Mouse (Mus musculus) heart, adult 9 months (tissue): Measurements from ENCODE around the gene Kcnd3.

Experiments used
- DNase-seq, 2 experiments: peaks; one replicate each; pipeline ENCODE4 v3.0.0; 2022; ENCODE audit warnings: low spot score in 2 of 2

Gene Kcnd3

DNA sequence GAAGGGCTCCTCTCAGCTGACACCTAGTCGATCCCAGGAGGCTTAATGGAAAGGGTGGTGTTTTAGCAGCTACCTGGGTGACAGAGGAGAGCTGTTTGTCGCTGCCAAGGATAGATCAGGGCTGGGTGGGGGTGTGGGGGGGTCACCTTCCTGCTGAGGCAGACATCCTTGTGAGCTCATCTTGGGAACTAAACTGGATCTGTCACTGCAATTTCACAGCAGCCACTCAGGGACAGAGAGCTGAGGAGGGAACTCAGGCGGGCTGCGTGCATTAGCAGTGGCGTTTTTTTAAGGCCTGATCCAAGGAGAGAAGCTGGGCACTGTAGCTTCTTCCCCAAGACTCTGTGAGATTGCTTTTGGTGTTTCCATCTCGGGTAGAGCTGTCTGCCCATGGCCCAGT is 129.0 kb downstream of the Kcnd3 start:
- no peak for DNase-seq

DNA sequence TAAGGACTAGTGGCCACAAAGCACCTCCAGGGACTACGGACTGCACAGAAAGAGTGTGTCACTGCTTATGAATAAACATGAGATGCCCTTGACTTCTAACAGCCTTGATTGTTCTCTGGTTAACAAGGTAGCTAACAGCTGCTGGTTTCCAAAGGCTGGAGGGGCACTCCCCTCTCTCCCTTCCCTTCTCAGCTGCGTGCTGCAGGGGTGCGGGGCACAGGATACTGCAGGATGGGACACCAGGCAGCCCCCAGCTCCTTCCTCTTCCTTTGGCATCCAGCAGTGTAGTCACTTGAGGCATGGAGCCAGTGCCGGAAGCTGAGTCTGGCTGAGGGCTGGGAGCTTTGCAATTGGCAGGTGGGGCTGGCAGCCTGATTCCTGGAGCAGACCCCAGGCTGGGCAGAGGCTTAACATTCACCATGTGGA is 133.6 kb downstream of the Kcnd3 start:
- DNase-seq, result no peak

DNA sequence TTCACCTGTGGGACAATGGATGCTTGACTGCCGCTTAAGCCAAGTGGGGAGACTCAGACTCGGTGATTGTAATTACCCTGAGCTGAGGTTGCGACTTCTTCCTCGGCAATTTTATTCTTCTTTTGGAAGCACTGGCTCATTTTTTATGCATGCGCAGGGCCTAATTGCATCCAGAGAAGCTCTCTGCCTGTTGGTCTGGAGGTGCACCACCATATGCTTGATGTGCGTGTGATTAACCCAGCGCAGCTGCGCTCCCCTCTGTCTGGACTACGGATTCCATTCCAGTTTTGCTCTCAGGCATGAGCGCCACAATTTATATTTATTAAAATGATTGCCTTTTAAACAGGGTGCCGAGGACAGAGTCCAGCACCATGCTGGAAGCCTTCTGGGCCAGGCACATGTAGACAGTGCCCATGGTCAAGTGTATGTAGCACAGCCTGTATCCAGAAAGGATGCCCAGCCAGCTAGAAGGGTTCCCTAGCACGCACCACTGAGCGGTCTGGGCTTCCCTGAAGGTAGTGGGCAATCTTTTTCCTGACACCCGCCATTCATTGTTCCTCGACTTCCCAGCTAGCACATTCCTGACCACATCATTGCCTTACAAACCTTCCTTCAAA is 138.0 kb downstream of the Kcnd3 start:
- DNase-seq, result no peak

DNA sequence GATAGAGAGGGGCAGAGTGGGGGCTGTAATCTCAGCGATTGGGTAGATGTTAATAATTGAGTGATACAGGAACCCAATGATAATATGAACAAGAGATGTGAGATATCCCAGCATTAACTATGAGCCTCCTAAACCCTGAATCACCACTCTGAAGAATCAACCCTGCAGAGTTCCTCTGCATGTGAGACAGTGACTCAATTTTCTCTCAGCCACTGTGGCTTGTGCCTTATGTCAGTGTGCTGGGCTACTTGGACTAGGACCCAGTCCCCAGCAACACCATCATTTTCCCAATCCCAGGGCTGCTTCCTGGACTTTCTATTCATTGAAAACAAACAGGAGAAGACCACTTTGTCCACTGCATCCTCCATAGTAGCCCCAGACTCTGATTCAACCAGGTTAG is 139.6 kb downstream of the Kcnd3 start:
- no peak for DNase-seq

DNA sequence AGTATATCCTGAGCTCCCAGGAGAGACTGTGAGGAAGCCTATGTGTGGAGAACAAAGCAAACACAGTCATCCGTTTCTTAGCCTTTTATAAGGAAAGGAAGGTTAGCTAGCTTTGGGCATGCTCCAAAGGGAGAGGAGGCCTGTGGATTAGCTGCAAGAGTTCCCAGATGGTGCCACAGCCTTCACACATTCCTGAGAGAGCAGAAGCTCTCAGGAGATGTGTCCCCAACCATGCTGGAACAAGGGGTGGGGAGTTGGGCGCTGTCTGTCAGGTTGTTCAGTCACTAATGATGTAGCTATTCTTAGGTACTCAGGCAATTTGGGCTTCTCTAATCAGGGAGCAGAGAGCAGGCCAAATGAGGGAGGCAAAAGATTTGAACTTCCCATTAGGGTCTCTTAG is 140.1 kb downstream of the Kcnd3 start:
- DNase-seq, result no peak

DNA sequence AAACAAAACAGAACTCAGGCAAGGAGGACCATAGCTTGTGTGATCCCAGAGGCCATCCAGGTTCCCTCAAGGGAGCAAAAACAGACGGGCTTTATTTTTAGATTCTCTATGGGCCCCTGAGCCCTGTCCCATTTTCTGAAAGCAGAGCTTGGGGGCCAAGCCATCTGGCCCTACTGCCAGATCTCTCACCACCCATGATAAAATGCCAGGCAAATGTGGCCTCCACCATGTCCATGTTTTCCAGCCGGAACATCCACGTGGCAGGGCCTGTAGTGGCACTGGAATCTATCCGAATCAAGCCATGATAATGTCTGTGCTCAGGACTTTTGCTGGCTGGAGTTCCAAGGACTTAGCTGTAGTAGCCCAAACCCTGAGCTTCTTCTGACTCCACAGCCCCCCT is 148.4 kb downstream of the Kcnd3 start:
- DNase-seq, result peak; percentile 46 to 73

DNA sequence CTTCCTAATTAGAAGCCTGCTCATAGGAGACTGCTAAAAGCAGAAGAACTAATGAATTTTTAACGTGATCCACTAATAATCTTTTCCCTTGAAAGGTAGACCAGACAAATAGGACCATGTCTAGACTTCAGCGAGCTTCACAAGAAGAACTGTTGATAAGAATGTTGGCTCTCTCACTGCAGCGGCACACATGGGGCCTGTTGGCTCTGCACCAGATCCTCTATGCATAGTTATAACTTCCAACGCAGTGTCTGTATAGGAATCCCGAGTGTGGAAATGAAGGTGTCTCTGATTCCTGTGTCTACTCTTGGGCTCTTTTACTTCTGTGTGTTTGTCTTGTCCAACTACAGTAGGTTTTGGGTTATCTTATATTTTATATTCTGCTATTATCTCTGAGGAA is 150.8 kb downstream of the Kcnd3 start:
- DNase-seq, result peak in 1 of 2 experiments; percentile 19

DNA sequence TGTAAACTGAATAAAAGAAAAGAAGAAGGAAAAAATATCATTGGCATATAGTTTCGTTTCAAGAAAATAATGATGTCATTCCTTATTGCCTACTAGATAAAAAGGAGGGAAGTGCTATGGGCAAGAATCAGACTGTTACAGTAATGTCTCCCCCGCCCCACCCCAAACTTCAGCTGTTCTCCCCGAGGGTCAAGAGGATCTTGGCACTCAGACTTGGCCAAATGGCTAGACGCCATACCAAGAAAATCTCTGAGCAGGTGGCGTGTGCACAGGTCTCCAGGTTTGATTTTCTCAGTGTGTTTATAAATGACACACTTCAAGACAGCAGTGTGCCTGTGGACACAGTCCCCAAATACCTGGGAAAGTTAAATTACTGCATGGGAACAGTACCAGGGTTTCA is 153.6 kb downstream of the Kcnd3 start:
- no peak for DNase-seq

DNA sequence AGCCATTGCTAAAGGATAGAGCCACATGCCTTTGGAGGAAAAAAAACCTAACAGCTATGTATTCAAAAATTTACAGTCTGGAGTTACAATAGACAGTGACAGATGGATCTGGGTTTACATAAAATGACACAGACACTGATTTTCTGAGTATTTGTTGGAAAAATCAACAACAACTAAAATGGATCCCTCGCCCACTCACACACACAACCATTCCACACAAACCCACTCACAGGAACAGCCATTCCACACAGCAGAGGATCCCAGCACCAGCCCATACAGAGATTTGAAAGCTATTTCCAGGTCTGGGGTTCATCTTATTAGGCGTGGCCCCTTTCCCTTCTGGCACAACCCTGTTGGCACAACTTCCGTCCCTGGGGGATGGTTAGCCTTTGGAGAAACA is 156.7 kb downstream of the Kcnd3 start:
- DNase-seq, result no peak

DNA sequence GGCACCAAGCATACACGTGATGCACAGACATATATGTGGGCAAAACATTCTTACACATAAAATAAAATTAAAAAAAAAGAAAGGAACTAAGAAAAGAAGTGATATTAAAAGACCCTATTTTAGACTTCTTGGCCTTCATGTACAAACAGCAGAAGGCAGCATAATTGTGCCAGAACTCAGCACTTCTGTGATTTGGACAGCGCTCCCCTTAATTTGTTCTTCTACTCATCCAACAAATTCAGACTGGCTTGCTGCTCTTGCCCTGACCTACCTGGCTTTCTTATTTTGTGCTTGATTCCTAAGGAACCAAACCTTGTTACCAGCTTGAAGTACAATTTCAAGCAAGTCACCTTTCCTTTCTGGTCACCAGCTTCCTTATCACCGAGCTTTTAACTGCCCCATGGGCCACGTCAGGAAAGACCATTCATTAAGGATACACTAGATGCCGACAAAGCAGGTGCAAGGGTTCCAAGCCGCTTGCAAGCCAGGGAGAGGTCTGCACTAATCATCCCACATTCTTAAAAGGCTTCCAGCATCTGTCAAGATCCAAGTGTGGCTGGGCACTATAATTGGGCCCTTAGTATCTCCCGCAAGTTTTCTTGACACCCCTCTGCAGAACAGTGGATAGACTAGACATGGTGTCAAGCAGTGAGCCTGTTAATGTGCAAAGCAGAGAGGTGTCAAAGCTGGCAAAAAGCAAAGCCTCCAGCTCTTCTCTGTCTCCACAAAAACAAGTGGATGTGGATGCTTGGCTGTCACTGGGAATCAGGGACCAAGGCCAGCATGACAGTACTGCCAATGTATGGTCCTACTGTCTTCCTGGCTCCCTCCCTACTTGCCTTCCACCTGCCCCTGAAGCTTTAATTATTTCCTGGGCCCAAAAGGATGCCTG is 159.6 kb downstream of the Kcnd3 start:
- DNase-seq, result no peak

DNA sequence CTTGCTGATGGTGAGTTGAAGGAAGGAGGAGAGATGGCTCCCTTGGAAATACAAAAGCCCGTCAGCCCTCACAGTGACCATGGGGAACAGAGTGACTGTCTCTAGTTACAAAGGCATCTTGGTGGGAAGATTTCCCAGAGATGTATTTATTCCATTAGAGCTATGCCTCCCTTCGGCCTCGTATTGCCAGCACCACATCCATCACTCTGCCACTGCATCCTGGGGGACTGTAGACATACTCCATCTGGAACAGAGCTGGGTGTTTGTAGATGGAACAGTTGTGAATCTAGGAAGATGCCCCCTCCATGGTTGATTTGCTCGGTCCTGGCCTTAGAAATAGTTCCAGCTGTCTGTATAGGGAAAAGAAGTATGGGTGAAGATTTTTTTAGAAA is 160.3 kb downstream of the Kcnd3 start:
- DNase-seq, result no peak

DNA sequence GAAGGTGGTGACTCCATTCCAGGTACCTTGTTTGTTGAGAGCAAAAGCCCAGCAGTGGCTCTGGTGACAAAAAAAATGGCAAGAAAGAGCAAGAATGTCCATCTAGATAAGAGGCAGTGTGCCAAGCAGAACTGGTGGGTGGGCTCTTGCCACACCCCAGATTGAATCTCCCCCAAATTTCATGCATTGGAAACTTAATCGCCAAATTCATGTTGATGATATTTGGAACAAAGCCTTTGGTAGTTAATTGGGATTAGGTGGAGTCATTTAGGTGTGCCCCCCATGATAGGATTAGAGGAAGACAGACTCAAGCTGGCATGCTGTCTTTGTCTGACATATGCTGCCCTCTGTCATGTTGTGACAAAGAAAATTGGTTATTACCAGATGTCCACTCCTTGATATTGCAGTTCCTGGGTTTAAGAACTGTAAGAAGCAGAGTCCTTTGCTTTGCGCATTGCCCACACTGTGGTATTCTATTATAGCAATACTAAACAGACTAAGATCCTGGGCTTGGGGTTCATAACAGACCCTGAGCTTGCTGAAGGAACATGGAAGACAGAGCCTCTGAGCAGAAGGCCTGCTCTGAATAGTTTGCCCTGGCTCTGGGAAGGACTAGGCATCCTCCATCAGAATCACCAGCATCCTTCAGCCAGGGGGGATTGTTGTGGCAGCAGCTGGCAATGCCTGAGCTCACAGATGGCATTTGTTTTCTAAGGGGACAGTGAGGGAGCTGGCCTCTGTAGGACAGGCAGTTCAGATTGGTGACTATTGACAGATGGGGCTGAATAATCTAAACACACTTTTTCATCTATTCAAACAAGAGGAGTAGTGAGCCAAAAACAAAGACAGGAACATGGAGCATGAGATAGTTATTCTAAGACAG is 165.0 kb downstream of the Kcnd3 start:
- no peak for DNase-seq

DNA sequence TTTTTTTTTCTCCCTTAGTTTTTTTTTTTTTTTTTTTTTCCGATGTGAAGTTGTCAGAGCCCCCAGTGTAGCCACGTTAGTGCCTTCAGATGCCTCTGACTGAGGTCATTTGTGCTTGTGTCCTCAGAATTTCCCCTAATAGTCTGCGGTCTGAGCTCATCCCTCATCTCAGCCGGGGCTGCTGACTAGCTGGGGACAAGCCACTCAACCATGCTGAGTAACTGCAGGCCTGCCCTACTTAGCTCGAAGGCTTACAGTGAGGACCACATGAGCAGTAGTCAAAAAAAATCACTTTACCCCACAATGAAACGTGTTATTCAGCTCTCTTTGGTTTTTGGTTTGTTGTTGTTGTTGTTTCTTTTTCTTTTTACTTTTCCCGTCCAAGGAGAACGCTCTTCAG is 169.0 kb downstream of the Kcnd3 start:
- DNase-seq, result no peak

DNA sequence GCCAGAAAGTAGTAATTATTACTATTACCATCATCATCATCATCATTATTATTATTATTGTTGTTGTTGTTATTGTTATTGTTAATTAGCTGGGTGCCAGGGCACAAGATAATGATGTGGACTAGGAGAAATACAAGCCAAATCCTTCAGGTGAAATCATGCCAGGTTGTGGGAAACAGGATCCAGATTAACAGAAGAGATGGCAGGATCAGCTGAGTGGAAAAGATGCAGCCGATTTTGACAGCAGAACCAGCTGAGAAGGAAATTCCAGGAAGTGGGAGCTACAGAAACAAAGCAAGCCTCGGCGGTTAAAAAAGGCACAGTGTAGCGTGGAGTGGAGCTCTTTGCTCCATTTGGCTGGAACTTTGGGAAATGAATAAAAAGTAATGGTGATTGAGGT is 171.0 kb downstream of the Kcnd3 start:
- no peak for DNase-seq

DNA sequence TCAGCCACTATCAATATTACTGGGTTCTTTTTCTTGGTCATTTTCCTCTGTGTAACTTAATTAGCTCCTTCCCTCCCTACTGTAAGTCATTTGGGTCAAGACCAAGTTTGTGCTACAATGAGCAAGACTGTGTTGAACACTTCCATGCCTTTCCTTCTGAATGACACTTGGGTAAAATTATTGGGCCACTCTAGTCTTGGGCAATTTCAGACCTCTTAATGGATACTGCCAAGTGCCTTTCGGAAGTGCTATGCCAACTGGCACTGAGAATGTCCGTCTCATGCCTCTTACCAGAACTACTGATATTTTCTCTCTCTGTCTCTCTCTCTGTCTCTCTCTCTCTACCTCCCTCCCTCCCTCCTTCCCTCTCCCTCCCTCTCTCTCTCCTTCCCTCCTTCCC is 173.8 kb downstream of the Kcnd3 start:
- DNase-seq, result no peak

DNA sequence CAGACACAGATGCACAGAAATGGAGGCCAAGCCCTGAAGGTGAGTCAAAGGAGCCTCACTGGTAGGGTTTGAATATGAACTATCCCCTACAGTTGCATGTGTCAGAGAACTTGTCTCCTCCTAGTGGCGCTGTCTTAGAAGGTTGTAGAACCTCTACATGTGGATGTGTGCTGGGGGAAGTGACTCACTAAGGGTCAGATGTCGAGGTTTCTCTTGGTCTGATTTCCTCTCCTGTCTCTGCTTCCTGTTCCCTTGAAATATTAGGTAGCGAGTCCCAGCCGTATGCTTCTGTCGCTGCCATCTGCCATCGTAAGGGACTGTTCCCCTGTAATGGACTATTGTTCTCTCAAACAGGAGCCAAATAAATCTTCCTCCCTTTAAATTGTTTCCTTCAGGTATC is 175.1 kb downstream of the Kcnd3 start:
- DNase-seq, result no peak

DNA sequence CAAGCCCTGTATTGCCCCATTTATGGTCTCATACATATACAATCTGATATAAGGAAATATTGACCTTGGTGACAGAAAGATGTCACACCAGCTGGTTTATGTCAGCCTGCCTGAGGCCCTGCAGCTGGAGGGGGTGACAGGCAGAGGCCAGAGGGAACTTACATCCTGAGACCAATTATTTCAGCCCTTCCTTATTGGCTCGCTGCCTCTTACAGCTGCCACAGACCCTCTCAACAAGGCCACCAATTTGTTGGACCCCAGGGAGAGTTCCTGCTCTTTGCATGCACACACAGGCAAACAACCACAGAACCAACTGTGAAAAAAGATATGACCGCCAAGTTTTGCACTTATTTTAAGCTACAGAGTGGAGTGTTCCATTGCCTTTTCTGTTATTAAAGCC is 180.2 kb downstream of the Kcnd3 start:
- no peak for DNase-seq

DNA sequence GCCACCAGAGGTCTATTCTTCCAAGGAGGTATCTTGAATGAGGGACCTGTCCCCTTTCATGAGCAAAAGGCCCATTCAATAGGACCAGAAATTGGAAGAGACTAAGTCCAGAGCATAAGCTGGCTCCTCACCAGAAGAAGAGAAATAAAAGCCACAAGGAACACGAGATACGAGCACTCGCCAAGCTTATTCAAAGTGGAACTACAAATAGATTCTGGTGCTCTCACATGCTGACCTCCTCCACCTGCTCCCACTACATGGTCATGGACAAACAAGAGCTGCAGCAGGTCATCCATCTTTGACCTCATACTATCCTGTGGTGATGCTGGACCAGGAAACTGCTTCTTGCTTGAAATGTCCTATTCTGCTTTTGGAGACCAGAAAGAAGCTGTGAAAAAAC is 180.9 kb downstream of the Kcnd3 start:
- DNase-seq, result peak in 1 of 2 experiments; percentile 11

DNA sequence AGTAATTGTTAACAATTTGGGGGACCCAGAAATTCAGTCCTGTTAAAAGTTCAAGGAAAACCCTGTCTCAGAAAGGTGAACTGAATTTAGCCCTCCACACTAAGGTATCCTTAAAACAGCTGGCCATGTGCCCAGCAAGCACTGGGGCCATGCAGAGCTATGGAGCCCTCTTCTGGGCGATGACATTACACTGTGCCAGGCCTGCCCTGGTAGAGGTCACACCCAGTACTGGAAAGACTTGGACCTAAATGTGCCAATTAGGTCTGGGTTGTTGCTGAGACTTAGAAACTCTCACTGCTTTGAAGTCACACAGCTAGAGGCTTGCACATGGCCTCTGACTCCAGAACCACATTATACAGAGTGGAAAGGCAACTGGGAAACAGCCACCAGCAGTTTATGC is 190.1 kb downstream of the Kcnd3 start:
- DNase-seq, result peak; percentile 39 to 58

DNA sequence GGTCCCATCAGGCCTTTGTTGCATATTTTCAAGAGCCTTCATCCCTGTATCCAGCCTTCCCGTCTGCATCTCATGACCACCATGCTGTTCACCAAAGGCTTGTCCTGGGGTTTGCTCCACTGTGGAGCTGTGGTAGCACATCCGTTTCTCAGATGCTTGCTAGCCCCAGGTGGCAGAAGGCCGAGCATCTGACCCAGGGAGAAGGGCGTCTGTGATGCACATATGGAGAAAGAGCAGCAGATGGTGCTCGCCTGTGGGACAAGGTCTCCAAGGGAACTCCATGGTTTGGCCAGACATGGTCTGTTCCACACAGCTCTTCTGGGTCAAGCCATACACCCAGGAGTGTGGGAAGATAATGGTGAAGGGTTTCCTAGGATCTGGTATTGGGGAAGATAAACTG is 191.4 kb downstream of the Kcnd3 start:
- DNase-seq, result no peak

DNA sequence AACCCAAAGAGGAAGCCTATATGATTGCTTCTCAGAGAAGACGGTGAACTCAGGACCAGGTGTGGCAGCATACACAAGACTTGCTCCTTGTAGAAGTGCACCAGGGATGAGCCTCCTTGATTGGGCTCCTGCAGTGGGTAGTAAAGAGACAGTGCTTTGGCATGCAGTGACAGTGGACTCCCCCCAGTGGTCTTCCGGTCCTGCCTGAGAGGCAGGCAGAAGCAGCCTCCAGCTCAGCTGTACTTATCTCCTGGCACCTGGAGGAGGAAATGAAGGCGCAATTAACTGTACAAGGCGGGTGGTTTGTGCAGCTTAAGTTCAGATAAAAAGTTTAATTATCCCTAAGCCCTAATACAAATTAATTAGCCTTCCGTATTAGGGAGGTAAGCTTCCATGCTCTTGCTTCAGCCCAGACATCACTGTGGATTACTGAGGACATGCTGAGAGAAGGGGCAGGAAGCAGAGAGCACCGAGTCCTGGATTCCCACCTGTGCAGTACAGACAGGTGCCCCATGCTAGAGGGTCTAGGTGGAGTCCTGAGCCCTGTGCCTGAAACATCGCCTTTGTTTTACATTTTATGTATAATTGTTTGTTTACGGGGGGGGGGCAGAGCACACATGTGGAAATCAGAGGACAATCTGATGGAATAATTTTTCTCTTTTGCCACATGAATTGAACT is 196.9 kb downstream of the Kcnd3 start:
- no peak for DNase-seq
